Mouse (Mus musculus): ENCODE results near the gene Lbx1.

- TF ChIP-seq CTCF (IDR thresholded peaks at IDR 0.05; ENCODE audit: low read depth) (no peak), EP300 (IDR thresholded peaks at IDR 0.05; ENCODE audit: low read depth) (no peak)
These were observed 7.5 kb downstream of the Lbx1 start for GRCm38 (mm10) chr19:45228097-45228496.
